Mouse (Mus musculus): Measurements from ENCODE around the gene Susd4. TPM values are rescaled to one million over a fixed set of nuclear protein-coding genes. Genes with fewer than 3 reads are reported as not detected.

The Susd4 gene
- total RNA-seq (2021): 100 to 1,000 TPM; 119 to 121 TPM

DNA sequence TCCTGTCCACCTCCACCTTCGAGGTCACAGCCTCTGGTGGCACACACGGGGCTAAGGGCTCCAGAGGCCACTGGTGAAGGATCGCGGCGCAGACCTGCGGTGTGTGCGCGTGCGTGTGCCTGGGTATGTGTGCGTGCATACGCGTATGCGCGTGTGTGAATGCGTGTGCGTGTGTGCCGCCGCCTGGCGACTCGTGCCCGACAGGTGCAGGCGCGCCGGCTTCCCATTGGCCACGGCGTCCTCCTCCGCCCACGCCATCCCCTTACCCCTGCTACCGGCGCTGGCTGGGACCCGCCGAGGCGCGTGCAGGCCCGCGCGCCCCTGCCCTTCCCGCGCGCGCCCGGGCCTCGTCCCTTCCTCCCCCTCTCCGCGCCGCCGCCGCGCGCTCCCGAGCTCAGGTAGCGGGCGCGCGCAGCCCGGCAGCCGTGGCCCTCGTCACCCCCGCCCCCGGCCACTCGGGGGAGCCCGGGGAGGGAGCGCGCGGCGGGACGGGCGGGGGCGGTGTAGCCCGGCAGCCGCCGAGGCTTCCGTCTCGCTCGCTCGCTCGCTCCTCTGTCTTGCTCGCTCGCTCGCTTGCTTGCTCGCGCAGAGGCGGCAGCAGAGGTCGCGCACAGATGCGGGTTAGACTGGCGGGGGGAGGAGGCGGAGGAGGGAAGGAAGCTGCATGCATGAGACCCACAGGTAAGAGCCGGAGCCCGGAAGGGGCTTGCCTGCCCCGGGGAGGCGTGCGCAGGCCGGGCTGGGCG is at the start of gene Susd4:
Susd4 (plus strand) TSS at position 145 of the 746 bp plus-strand sequence.
- peak; percentile 76 to 82 for DNase-seq

DNA sequence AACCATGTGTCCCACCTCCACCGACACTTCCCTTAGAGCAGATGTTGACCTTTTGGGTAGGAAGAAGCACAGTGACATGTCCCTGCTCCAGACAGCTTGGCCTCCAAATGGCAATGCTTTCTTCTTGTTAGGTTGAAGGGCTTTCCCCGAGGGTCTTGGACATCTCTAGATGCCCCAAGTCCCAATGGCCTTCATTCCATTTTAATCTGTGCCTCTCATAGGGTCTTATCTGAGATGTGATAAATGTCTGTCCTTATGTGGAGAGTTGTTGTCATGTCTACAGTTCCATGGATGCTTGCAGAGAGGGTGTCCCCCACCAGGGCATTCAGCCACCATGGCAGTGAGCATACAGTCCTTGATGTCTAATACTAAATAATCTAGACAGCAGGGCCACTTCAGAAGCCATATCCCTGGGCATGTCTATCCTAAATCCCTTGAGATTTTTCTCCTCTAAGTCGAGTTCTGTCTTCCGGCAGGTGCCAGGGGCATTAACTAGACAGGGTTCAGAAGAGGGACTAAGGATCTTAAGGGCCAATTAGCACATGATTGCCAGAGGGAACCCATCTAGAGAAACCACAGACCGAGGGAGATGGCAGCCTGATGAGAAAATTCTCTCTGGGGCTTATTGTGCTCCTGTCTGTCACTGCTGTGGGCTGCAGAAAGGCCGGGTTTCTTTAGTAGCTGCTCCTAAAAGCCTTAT is 49.3 kb upstream of the Susd4 start:
- no peak for DNase-seq

DNA sequence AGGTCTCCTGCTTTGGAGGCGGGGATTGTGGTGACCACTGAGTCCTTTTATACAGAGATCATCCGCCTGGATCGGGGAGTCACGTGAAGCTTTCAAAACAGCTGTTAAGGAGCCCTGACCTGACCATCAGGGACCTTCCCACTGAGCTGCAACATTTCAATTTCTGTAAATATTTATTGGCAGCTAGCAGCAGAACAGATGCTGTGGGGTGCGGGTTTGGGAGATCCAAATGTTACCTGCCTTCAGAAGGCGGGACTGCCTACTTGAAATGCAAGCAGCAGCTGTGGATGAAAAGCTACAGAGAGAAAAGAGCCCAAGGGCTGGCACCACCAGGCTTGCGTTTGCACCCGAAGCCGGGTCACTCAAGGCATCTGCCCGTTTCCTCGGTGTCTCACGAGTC is 36.1 kb upstream of the Susd4 start:
- DNase-seq: peak in 1 of 2 experiments; percentile 12

DNA sequence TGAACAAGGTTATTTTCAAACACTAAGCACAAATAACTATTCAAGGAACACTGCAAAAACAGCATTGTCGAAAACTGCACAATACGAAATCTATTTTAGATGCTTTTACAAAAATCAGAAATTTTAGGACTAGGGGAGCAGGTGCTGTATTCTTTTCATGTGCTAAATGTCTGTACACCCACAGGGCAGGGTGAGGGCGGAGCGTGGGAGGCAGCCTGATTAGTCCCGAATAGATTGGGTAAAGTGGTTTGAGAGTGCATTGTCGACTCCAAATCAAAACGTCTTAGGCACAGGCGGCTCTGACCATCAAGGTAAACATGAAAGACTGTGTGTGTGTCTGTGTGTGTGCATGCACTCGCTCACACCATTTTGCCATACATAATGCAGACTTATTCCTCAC is 34.7 kb upstream of the Susd4 start:
- no peak for DNase-seq

DNA sequence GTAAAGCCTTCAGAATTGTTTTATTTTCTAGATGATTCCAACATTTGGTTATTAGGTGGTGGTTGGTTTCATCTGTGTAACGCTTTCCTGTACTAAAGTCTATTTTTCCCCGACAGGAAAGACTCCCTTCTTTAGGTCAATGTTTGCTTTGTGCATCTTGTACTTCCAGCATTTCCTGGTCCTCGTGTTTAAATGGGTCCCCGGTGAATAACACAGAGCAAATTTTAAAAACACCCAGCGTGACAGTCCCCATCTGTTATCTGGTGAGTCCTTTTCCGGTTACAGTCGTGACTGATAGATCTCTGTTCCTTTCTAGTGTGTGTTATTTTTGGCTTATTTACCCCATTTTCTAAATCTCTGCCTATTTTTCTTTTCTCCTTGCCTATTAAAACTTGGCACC is 31.0 kb upstream of the Susd4 start:
- no peak for DNase-seq

DNA sequence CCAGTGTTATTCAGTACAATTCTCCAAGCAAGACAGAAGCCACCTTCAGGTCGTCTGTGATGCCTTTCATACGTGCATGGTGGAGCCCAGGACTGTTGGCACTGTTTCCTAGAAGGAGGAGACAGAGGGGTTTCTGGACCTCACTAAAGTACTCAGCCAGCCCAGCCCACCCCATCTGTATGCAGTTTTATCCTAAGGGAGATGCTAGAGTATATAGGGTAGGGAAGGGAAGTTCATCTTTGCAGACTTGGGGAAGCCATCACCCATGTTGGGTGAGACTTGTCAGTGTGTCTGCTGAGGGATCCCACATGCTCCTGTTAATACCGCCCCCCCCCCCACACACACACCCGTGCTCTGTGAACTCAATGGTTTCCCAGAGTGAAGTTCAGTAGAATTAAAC is 27.8 kb upstream of the Susd4 start:
- no peak for DNase-seq

DNA sequence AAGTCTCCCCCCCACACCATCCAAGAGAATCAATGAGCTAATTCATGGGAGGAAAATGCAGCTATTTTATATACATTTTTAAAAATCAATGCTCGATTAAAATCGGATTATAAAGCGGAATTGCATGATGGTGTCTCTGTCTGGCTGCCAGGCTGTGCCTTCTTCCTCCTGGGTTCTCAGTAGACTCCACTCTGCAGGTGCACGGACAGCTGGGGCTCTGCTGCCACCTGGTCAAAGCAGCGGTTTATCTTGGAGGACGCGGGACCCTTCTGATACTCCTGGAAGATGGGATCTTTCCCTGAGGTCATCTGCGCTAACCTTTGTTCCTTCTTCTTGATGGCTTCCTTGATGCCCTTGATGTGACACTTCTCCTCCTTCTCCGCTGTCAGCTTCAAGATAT is 16.6 kb upstream of the Susd4 start:
- no peak for DNase-seq

DNA sequence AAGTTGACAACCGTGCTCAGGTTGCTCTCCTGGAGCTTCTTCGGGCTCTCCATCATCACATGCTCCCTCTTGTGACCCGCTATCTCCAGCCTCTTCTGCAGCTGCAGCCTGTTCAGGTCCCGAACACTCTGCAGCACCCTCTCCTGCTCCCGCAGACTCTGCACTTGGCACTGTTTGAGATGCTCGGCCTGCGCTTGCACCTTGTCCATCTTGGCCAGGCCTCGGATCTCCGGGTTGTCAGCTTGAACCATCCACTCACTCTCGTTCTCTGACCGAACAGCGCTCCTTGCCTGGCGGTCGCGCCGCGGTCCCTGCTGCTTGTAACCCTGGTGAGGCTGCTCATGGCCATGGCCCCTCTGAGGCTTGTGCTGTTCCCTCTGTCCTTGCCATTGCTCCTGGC is 15.8 kb upstream of the Susd4 start:
- DNase-seq: no peak

DNA sequence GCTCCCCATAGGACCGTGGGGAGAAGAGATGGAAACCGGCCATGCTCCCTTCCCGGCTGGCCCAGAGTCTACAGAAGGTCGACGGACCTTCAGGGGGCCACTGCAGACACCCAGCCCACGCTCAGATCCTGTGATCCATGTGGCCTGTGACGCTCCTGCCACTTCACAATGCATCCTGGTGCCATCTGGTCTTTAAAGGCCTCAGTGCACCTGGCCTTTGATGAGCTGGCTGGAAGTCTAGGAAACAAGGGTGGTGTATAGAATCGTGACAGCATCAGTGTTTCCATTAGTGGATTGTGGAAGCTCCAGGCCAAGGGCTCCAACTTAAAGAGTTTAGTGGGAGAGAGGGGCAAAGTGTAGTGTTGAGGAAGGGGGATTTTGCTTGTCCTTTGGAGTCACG is 14.6 kb upstream of the Susd4 start, which contains the start of gene Ccdc185:
Ccdc185 (minus strand) TSS at position 101 of the 400 bp plus-strand sequence.
- no peak for DNase-seq

DNA sequence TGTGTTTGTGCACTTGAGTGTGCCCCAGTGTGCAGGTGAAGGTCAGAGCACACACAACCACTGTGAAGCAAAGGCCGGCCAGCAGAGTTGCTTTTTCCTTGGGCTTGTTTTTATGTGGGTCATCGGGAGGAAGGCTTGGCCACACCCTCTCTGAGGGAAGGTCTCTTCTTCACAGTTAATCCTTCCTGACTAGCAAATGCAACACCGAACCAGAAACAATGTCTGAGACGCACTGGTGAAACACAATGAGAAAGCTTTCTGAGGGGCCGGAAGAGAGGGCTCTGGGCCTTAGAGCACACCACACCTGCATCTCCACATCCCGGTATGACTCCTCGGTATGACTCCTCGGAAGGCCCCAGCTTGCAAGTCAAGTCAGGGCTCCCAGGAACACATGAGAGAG is 12.4 kb upstream of the Susd4 start:
- DNase-seq: no peak

DNA sequence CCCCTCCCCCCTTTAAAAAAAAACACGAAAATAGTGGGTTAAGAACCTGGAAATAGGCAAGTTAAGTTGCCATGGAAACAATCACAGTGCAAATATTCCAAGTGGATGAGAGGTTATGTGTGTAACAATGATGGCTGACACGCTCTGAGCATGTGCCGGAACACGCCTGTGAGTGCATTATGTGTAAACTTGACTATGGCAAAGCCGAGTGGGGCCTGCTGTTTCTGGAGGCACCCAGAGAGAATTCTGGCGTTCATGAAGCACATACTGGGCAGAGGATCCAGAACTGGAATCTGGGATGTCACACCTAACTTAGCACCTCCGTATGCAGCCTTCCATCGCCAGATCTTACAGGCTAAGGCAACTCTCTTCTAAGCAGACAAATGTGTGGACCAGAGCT is 10.0 kb upstream of the Susd4 start:
- no peak for DNase-seq

DNA sequence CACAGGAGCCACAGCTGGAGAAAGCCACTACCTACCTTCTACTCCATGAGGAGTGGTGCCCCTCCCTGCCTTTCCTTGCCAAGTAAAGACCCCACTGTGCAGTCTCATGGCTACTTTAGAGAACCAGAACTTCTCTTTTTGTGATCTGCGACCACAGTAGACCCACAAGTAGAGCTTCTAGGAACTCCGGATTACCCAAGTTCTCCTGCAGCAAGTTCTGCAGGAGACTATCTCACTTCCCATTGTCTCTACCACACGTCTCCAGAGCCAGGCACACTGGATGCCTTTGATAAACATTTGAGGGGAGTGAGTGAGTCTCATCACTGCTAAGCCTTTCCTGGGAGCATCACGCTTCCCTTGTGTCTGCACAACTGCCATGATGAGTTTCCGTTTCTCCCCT is 8.8 kb upstream of the Susd4 start:
- no peak for DNase-seq

DNA sequence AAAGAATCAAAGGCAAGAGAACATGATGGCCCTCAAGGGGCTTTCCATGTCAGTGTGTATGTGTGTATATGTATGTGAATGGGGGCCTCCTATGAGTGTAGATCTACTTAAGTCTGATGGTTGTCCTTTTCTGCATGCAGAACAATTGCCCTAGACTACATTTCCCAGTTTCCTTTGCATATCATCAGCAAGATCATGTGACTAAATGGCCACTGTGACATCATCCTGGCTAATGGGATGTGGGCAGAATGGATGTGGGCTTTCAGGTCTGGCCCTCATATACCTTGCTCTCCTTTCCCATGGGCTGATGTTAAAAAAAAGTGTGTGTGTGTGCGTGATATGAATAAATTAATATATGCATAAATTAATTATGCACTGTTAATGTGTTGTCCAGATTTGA is 4.9 kb upstream of the Susd4 start:
- DNase-seq: no peak

DNA sequence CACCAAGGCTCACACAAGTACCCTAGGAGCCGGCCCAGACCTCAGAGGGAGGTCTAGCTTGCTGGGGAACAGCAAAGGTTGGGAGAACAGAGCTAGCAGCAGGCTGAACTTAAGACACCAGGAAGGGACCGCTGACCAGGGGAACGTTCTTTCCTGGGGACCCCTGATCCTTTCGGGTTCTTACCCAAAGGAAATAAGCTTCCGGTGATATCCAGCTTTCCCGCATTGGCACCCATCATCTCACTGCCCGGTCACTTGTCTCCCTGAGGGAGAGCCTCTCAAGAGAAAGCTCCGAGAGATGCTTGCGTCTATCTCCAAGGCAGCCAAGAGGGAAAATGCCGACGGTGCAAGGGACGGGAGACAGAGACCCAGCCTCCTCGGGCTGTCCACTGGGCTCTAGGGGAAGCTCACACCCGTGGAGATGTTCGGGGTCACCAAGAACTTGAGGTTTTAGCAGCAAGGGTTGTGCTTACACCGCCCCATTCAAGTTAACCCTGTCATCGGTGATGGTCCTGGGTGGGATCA is 407 bp upstream of the Susd4 start:
- no peak for DNase-seq

DNA sequence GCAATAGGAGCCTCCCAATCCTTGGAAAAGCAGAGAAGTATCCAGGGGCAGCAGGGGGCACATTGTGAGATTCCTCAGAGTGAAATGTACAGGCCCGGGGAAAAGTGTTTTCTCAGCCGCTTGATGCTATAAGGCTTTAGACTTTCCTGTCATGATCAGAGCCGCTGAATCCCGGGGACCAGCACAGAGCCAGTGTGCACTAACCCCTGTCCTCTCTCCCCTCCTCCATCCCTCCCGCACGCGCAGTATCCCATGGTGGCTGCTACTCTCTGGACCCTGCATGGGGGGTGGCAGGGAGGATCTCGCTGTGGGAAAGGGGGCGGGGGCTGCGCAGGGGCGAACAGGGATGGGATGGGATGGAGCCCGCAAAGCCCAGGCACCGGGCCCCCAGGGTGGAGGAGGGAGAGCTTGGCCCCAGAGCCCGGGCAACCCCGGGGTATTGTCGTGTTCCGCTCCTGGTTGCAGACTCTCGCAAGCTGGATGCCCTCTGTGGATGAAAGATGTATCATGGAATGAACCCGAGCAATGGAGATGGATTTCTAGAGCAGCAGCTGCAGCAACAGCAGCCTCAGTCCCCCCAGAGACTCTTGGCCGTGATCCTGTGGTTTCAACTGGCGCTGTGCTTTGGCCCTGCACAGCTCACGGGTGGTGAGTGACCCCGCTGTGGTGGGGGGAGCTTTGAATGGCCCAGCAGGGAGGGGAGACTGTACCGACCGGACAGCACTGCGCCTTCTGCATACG is 1.1 kb downstream of the Susd4 start:
- DNase-seq: peak; percentile 18 to 33

DNA sequence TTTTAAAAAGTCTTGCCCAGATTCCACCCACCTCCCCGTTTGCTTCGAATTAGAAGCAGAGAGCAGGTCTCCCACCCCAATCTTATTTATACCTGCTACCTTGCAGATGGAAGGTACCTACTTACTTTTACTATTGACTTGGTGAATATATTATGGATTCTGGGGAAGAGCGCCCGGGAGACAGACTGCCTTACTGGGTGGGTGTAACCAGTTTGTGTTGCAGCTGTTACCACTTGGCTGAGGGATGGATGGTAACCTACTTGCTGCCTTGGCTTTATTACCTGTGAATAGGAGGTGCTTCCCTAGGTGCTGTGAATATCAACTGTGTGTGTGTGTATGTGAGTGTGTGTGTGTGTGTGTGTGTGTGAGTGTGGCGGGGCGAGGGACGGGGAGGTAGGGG is 11.9 kb downstream of the Susd4 start:
- no peak for DNase-seq

DNA sequence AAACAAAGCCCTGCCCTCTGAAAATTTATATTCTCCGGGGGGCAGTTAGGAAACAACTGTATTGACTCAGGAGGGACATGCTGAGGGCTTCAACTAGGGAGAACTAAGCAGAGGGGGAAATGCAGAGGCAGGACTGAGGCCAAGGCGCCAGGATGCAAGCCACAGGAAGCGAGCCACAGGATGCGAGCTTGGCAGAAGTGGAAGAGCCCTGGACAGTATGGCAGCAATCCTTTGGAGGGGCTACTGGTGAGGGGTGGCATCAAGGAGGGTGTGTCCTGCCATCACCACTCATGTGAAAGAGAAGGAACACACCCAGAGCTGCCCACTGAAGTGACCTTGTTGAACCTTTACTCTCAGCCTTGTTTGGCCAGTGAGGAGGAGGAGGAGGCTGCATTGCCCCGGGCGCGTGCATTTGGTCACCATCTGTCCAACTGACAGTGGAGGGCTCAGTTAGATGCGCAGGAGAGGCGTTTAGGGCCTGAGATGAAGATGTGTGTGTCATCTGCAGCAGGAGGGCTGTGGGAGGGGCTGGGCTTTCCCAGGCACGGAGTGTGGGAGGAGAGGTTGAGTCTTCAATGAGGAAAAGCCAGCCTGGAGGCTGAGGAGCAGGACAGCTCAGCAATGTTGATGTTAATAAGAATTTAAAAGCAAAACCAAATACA is 13.2 kb downstream of the Susd4 start:
- DNase-seq: no peak

DNA sequence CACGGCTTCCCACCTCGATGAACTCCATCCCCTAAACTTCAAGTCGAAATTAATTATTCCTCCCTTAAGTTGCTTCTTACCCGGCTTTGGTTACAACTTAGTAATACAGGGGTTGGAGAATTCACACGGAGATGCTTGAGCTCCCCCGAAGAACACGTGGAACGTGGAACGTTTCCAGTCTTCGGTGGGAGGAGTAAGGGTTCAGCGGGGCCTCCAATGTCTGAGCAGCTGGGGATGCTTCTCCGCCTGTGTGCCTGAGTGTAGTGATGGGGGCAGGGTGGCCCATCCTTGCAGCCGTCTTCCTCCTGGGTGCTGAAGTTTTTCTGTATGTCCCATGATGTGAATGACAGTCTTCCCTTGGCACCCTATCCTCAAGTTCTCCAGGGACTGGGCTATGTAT is 14.6 kb downstream of the Susd4 start:
- no peak for DNase-seq

DNA sequence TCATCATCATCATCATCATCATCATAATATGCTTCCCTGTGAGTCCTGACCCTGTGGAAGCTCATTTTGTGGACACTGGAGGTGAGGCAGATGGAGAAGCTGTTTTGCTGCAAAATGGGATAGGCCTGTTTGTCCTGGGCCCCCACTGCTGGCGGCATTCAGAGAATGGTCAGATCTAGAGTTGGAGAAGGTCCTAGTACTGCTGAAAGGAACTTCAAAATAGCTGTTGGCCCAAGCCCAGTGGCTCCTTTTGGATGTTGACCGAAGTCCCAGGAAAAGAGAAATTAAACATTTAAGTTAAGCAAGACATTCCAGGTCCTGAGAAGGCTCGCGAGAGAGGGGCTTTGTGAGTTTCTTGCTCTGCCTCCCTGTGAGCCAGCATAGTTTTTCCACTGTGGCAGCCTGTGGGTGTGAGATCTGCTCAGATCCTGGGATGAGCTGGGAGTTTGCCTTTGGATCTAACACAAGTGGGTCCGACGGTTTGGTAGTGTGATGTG is 15.4 kb downstream of the Susd4 start:
- DNase-seq: no peak

DNA sequence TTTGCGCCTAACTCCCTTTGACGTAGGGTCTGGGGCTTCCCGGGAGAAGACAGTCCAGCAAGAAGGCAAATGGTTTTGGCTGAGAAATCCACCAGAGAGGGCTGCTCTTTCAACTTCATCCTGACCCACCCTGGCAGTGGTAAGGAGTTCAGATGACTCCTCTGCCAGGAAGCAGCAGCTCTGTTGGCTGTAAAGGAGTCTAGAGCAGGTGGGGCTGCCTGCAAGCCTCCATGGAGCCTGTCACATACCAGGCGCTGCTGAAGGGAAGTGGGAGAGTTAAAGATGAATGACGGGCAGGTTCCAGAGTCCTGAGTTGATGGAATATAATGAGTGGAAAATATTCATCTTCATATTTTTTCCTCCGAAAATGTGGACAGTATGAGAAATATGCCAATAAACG is 20.1 kb downstream of the Susd4 start:
- no peak for DNase-seq

DNA sequence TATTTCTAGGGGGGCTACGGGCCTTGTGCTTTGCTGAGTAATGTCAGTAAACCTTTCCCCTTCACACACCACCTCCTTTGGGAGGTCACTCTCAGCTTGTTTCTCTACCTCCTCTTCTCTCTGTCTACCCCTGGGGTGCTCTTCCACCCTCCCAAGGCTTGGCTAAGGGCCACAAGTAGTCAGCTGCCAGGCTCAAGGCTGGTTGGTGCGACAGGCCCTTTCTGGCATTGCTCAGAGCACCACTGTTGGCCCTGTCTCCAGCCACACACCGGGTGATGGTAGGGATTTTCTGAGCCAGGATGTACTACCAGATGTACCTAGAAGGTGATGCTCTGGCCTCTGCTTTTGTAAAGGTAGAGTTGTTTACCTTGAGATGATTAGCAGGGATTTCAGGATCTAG is 21.1 kb downstream of the Susd4 start:
- no peak for DNase-seq

DNA sequence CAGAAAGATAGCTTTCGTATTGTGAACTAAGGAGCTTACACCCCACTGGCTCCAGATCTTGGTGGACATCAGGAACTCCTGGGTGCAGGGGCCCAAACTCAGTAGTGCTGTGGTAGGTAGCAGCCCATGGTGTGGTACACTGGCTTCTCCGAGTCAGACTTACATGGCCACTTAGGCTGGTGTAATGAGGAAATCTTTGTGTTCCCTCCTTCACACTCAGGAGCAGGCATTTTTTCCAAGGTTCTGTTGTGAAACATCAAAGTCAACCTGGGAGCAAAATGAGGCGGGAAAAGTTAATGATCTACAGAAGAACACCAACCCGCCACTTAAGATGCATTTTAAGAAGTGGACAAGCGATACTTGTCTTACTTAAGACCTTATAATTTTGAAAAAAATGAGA is 21.8 kb downstream of the Susd4 start:
- DNase-seq: no peak

DNA sequence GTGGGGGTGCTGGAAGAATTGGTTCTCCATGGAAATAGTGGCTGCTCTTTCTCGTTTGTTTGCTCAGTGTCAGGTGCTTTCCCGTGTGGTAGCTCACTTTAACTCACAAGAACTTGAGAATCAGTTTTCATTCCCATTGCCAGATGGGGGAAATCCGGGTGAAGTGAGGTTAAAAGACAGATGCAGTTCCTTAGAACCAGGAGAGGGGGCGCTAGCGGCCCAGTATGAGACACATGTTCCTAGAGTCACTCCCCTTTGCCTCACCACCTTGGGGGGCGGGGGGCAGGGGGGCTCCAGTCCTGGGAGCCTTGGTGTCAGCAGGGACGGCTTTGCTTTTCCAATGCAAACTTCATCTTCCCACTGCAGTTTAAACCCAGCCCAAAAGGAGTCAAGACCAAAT is 23.4 kb downstream of the Susd4 start:
- no peak for DNase-seq

Measured in layer of hippocampus, postnatal 36 days (tissue).